Mouse (Mus musculus) gastrocnemius, adult 18-20 months (tissue): ENCODE results near the gene Neurl3. TPM values are rescaled to one million over a fixed set of nuclear protein-coding genes. Genes with fewer than 3 reads are reported as not detected.

Experiments
- DNase-seq: peaks from one replicate; pipeline ENCODE4 v3.0.0; 2021; ENCODE audit warnings: low spot score
- total RNA-seq, 2 experiments: library from RNA; stranded (reverse); gene quantifications; 2 replicates each; pipeline ENCODE4 v1.2.3; 2021

Gene Neurl3
- total RNA-seq, 2 experiments from 2014 or later = 0.30 to 0.66 TPM

DNA sequence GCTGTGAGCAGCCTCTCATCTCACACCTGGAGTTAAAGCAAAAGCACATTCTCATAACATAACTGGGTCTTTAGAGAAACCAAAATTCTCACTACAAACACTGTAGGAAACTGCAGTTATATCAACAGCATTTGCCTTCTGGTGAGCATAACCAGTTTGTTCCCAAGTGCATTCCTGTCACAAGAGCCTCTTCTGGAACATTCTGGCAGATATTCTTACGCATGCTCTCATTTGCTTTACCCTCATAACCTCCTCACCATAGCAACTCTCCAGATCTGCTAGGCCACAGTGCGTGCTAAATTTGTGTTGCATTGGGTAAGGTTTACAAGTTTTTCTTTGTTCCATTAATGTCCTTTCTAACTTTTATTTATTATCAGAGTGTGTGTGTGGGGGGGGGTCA lies 15.2 kb downstream of the Neurl3 start:
- DNase-seq = no peak

DNA sequence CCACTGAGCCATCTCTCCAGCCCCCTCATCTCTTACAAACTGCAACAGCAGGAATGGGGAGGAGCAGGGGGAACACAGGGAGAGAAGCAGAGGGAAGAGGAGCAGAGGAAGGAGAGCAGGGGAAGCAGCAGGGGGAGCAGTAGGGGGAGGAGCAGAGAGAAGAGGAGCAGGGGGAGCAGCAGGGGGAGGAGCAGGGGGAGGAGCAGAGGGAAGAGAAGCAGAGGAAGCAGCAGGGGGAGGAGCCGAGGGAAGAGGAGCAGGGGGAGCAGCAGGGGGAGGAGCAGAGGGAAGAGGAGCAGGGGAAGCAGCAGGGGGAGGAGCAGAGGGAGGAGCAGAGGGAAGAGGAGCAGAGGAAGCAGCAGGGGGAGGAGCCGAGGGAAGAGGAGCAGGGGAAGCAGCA lies 15.8 kb downstream of the Neurl3 start:
- DNase-seq = no peak

DNA sequence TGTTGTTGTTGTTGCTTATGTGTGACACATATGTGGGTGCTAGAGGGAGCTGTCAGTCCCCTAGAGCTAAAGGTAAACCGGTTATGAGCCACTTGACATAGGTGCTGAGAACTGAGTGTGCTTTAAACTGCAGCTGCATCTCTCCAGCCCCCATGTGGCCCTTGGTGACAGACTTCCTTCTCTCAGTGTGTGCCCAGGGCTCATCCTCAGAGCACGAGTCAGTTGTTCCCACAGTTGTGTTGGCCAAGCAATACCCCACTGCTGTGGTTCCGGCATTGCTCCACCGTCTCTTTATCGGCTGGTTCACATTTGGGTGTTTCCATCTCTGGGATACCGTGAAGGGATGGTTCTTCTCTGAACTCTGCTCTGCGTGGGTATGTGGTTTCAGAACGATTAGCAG lies 17.2 kb downstream of the Neurl3 start:
- DNase-seq = no peak

DNA sequence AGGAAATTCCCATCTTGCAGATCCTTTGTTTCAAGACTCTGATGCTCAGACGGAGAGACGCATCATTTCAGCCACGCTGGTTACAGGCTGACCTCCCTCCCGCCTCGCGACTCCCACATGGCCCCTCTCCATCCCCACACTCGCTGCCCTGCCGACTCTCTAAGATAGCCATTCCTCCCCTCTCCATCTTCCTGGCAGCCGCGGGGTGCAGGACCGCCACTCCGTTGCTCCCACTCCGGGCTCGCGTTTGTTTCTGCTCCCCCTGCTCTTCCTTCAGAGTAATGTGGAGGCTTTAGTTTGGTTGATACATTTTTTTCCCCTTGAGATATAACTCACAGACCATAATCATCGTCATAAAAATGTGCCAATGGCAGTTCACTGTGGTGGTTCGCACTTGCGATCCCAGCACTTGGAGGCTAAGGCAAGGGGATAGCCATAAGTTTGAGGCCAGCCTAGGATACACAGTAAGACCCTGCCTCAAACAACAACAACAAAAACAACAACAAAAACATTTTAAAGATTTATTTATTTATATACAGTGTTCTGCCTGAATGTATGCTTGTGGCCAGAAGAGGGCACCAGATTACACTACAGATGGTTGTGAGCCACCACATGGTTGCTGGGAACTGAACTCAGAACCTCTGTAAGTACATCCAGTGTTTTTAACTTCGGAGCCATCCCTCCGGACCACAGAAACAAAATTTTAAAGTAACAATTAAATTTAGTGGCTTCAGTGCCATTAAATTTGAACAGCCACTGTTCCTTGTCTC lies 18.4 kb downstream of the Neurl3 start:
- no peak for DNase-seq

DNA sequence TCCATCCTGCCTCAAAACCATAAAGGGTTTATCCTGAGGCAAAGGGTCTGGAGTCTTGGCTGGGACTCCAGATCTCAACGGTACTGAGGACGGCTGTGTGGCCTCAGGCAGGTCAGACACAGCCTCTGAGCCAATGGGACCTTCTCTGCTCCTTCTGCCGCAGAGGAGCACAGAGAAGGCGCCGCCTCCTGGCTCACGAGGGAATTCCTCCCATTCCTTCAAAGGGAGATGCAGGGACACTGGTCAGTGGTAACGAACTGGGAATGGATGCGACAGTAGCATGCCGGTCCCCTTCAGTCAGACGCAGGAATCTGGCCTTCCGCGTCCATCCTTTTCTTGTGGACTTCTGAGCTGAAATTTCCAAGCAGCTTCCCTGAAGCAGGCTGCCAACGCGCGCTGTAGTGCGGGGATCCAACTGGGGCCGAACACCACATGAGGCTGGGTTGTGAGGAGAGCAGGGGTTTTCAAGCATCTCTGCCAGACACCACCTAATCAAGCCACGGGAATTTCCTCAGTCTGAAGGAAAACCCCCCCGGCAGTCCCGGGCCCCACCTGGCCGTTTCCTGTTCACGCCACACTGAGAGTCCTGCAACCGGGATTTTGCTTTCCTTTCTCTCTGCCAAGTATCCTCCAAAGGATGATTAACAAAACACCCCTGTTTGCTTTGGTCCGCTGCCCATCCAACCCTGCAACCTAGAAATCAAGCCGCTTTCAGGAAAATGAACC lies 19.7 kb downstream of the Neurl3 start:
- DNase-seq = no peak

DNA sequence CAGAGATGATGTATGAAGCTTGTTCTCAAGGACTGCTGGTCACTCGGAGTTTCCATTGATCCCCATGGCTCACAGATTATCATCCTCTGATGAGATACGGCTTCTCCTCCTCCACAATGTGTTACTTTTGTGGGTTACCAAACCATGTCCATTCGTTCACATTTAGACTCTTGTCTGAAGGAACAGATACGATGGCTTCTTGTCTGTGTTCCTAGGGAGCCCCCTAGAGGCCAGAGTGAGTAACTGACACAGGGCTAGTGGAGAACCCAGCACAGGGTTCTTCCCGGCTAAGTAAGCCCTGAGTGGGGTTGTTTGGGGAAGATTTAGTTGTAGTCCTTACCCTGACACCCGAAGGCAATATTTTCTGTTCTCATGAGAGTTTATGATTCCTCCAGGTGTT lies 21.7 kb downstream of the Neurl3 start:
- DNase-seq = peak; percentile 79

DNA sequence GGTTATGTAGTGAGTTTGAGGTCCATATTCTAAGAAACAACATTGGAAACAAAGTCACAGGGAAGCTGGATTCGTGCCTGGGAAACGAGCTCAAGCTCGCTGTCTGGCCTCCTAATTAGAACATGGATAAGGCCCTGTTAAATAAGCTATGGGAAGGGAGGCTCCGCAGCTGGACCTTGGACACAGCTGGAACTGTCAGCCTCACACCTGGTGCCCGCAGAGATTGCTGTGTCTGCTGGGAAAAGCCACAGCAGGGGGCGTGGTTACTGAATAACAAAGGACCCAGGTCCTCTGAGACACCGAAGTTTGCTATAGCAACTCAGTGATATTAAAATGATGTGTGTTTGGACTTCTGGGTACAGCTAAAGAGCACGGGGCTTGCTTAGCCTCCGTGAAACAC lies 23.1 kb downstream of the Neurl3 start:
- DNase-seq = no peak

DNA sequence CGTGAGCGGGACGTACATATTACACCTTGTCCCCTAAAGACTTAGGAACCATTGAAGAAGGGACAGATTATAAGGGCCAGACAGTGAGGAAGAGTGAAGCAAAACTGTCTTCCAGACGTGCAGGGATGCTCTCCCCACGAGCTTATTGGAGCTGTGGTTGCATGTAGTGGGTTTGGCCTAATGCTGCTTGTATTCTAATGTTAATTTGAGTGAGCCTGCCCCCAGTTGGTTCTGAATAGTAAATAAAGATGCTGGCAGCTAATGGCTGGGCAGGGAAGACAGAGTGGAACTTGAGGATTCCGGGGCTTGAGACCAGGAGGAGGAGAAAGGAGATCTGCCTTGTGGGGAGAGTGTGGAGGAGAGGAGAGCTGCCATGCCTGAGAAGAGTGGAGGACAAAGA lies 27.8 kb downstream of the Neurl3 start:
- DNase-seq = no peak

DNA sequence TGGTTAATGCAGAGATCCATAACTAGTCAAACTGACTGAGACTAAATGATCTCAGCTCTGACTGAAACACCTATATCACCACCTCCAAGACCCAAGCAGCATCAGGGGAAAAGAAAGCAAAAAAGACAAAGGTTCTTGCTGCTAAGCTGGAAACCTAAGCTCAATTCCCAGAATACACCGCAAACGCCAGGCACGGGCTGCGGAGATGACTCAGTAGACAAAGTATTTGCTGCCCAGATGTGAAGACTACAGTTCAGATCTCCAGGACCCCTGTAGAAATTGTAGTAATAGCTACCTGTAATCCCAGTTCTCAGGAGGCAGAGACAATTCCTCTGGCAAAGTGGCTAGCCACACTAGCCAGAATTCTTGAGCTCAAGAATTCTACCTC lies 29.7 kb downstream of the Neurl3 start:
- no peak for DNase-seq

DNA sequence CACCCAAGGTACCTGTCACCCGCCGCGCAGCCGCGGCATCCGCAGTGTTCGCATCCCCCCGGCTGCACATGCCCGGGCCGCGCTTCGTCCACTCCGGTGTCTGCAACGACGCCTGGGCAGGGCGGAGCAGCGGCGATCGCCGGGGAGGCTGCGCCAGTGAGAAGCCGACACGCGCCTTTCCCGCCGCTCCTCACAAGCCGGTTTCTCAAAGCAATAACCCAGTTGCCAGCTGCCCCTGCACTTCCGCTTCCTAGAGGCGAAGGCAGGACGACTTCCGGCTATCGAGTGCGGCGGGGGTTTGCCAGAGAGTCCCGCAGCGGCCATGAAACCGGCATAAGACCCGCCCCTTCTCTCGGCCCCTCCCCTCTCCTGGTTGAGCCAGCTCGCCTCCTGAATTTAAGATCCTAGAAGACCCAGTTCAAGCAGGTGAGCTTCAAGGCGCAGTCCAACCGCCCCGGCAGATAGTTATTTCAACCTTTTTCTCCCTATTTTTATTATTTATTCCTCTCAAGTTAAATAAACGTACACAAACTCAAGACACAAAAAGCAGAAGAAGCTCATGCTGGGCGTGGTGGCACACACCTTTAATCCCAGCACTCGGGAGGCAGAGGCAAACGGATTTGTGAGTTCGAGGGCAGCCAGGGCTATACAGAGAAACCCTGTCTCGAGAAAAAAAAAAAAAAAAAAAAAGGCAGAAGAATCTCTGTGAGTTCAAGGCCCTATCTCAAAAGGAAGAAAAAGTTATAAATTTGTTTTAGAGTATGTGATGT lies 30.2 kb downstream of the Neurl3 start, which contains the start of gene Uggt1:
TSS of gene Uggt1 (minus strand) at position 663 of the 770 bp plus-strand sequence.
- DNase-seq = peak; percentile 94

DNA sequence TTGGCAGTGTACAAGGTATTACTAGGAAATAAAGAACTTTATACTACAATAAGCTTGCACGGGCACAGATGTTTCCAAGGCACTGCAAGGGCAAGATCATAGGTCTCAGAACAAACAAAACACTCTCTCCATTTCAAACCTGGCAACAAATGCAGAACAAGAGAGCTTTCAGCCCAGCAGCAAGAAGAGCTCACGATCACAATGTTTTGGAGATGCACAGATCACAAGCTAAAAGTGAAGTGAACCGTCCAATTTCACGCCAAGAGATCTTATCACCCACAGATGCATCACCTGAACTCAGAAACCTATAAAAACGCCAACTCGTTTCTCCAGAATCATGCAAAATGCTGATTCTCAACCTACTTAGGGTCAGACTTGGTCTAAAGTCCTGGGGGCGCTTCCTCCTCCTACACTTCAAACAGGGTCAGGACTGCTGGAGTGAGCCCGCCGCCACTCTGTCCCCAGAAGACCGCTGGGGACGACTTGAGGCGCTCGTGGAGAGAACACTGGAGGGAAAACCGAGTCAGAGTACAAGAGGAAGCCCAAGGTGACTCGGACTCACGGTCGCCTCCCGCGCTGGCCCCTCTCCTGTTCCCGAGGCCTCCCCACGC lies 30.9 kb downstream of the Neurl3 start:
- no peak for DNase-seq

DNA sequence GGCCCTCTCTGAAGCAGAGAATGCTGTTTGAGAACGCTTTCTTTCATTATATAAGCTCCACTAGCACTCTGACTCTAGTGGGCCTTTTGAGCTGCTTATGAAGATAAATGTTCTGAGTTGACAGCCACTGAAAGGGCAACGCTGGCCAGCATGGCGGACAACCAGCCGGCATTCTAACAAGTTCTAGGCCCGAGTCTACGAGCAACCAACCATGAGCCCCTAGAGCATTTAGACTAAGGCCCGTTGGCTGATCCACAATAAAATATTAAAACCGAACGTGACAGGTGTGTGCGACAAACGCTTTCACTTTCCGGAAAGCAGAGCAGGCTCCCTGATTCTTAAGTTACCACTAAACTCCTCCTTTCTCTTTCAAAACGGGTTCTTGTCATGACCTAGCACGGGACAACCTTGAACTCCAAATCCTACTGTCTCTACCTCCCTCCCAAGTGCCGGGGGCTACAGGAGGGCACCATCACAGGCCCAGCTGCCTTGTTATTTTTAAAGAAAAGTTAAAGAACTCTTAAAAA lies 32.5 kb downstream of the Neurl3 start:
- DNase-seq = no peak

DNA sequence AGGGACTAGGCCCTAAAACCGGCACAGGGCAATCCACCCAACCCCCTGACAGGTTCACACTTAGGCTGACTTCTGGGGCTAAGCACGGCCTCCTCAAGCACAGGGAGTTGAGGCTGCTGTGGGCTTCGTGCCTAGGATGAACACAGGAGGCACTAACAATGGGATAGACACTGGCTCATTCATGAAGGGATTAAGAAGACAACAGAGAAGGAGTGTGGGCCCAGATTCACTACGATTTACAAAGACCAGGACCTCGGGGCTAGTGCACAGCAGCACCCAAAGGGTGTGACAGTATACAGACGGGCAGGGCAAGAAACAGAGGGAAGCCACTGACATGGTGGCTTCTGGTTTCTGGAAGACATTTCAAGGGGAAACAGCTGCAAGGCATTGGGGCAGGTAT lies 34.3 kb downstream of the Neurl3 start:
- DNase-seq = no peak

DNA sequence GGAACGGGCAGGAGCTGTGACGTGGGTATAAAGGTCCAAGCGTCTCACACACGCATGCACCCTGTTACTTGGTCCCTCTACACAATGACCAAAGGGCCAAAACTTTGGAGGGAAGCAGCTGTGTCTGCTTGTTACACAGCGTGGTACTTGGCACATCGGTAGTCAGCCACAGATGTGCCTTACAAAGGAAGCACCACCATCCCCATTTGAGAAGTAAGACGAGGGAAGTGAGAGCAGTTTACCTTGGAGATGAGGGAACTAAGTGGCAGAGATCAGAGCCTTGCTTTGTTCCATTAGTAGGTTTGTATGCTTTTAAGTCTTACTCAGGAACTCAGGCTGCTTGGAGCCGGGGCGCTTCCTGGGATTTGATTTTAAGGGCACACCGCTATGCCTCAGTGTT lies 35.1 kb downstream of the Neurl3 start:
- DNase-seq = no peak

DNA sequence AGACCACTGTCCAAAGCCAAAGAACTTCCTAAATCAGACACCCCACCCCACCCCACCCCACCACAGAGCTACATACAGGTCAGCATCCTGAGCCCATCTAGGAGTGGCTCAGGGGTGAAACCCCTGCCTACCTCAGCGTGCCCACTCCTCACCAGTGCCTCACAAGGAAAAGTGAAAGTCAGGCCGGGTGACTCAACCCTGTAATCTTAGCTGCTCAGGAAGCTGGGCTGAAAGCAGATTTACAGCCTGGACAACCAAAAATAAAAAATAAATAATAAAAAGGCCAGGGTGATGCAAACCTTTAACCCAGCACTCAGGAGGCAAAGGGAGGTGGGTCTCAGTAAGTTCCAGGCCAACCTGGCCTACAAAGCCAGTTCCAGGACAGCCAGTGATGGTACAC lies 38.6 kb downstream of the Neurl3 start:
- DNase-seq = no peak

DNA sequence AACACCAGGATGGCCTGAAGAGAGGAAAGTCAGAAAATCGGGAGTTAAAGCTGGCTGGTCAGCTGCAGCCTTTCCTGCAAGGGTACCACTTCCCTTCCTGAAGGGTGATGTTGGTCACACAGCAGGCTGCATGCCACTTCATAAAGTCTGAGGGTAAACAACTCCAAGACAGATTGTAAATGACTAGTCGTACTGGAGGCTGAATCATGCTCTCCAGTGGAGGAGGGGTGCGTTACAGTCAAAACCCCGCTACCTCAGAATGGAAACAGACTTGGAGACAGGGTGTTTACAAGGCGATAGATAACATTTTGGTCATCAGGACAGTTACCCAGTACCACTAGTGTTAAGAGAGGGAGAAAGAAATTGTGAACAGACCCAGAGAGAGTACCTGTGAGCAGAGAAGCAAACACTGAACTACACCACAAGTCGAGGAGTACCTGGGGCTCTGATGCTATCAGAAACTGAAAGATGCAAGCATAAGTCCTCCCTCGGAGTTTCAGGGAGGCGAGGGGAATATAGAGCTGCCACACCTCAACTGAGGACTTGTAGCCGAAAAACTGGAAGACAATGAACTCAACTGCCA lies 39.3 kb downstream of the Neurl3 start:
- no peak for DNase-seq

DNA sequence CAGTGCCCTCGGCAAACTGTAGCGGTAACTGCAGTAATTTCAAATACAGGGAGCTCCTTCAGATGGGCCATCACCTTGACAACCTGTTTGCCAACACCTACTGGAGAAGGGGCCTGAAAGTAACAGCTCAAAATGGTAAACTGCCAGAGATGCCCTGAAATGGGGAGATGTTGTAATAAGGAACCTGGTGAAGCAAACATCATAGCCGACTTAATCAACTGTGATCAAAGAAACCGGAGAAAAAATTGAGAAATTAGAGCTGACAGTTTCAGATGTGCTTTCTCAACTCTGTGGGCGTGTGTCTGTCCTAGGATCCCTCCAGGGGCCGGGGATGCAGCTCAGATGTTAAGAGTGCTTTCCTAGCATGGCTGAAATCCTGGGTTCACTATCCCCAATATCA lies 41.3 kb downstream of the Neurl3 start:
- no peak for DNase-seq

DNA sequence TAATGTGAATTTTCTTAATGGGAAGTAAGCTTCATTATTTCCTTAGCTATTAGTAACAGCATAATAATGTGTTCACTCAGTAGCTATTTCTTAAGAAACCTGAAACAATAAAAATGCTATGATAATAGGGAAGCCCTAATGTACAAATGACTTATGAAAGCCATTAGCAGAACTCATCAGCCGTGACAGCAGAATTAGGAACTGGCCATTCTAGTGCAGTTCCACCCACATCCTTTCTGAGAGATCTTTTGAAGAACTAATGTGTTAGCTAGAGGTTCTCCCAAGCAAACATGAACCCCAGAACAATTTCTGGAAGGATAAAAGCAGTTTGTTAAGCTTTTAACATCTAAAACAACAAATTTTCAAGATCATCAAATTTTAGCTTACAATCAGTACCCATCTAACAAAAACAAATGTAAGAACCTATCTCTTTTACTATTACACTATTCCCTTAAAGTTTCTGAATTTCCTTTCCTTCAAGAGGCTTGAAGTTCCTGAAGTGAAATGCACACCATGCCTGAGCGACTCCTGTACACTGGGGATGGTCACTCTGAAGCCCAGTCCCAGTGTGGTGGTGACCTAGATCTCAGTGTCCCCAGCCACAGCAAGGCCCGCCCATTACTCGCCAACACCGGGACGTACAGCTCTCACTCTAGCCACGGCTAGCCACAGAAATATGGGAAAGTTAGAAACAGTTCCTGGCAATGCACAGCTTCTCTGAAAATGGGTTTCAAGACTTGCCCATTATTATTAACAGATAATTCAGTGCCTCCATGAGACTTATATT lies 43.4 kb downstream of the Neurl3 start:
- DNase-seq = peak; percentile 55

DNA sequence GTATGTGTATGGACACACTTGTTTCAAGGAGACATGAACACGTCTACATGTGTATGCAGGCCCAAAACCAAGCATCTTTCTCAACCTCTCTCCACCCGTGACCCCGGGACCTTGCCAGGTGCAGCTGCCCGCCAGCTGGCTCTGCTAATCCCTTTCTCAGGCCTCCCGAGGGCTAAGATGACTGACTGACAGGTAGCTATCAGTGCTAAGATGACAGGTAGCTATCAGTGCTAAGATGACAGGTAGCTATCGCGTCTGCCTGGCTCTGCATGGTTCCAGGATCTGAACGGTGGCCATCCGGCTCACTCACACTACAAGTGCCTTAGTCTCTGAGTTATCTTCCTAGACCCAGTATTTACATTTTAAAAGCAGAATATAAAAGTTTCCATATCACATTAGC lies 46.0 kb downstream of the Neurl3 start:
- no peak for DNase-seq

DNA sequence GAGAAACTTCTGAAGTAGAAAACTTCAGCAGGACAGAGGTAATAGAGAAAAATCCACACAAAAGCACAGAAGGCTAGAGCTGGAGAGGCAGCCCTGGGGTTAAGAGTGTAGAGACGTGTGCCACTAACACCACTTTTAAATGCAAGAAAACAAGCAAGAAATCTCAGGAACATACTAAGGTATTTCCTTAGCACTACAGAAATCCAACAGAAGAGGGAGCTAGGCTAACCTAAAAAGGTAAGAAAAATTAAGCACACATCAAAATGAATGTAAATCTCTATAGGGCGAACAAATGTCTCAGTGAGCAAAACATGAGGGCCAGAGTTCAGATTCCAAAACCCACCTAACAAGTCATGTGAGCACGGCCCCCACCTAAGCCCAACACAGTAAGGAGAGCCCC lies 49.8 kb downstream of the Neurl3 start:
- no peak for DNase-seq
